Mouse (Mus musculus) splenic B cell, adult 2 months (primary cell): ENCODE measurements at regions not wholly inside any gene's neighbourhood (a gene's known extent, or its start where the extent isn't known, plus 50 kb on each side); places are given as distances from the start of the nearest gene placed in this dataset.
"Not testable (repeated sequence)": the region's sequence is repeated elsewhere in the genome, so short reads cannot be mapped to it uniquely, and the experiment has no call there.

Experiments
- DNase-seq: peaks from one replicate; pipeline ENCODE4 v3.0.0-alpha.2; 2011; ENCODE audit warnings: low read depth, low spot score
- H3K27me3 ChIP-seq: 2 replicates; pipeline ENCODE4 v1.6.1; 2012; ENCODE audit warnings: mild to moderate bottlenecking, low read length, moderate library complexity, mixed read lengths; ENCODE audit not compliant: control insufficient read depth, poor library complexity, insufficient read depth, severe bottlenecking
- H3K36me3 ChIP-seq: 2 replicates; pipeline ENCODE4 v1.6.1; 2012; ENCODE audit warnings: mild to moderate bottlenecking, low read length, moderate library complexity, mixed read lengths; ENCODE audit not compliant: control insufficient read depth, poor library complexity, insufficient read depth, severe bottlenecking

- H3K27me3 ChIP-seq, H3K36me3 ChIP-seq, DNase-seq: not testable (repeated sequence)
Observed at GRCm38 (mm10) chr17:27279491-27280288, 75.4 kb upstream of the Lemd2 start.

- not testable (repeated sequence) for H3K27me3 ChIP-seq, DNase-seq, H3K36me3 ChIP-seq
Observed at GRCm38 (mm10) chr17:27277786-27278185, 73.5 kb upstream of the Lemd2 start.

- not testable (repeated sequence) for H3K36me3 ChIP-seq, DNase-seq, H3K27me3 ChIP-seq
Observed at GRCm38 (mm10) chr17:27271756-27272155, 67.5 kb upstream of the Lemd2 start.

- not testable (repeated sequence) for H3K36me3 ChIP-seq, H3K27me3 ChIP-seq, DNase-seq
Observed at GRCm38 (mm10) chr17:27270776-27271175, 66.5 kb upstream of the Lemd2 start.

GRCm38 (mm10) chr17:27264607-27265006 is 60.3 kb upstream of the Lemd2 start:
- H3K36me3 ChIP-seq, H3K27me3 ChIP-seq, DNase-seq: not testable (repeated sequence)

- H3K27me3 ChIP-seq: no peaks in the 10 kb centered on the region
- H3K36me3 ChIP-seq: no peaks in the 10 kb centered on the region
- no peak for DNase-seq
Observed at GRCm38 (mm10) chr17:27262607-27263006, 58.3 kb upstream of the Lemd2 start.

GRCm38 (mm10) chr17:27261981-27262380 is 57.7 kb upstream of the Lemd2 start:
- no peaks in the 10 kb centered on the region for H3K36me3 ChIP-seq
- no peak for DNase-seq
- no peaks in the 10 kb centered on the region for H3K27me3 ChIP-seq

GRCm38 (mm10) chr17:27261251-27261650 is 57.0 kb upstream of the Lemd2 start:
- H3K36me3 ChIP-seq: no peaks in the 10 kb centered on the region
- H3K27me3 ChIP-seq: no peaks in the 10 kb centered on the region
- no peak for DNase-seq

GRCm38 (mm10) chr17:27260116-27260515 is 55.8 kb upstream of the Lemd2 start:
- Histone ChIP-seq H3K27me3 (no peaks in the 10 kb centered on the region), H3K36me3 (no peaks in the 10 kb centered on the region)
- DNase-seq: no peak

GRCm38 (mm10) chr17:27257345-27257744 is 53.1 kb upstream of the Lemd2 start:
- DNase-seq: no peak
- Histone ChIP-seq H3K27me3 (no peaks in the 10 kb centered on the region), H3K36me3 (no peaks in the 10 kb centered on the region)

GRCm38 (mm10) chr17:27255804-27256203 is 51.5 kb upstream of the Lemd2 start:
- no peaks in the 10 kb centered on the region for H3K27me3 ChIP-seq
- H3K36me3 ChIP-seq: no peaks in the 10 kb centered on the region
- no peak for DNase-seq
